Comparison of ENCODE assay signal across 18 mouse cellular contexts in the genomic region with DNA sequence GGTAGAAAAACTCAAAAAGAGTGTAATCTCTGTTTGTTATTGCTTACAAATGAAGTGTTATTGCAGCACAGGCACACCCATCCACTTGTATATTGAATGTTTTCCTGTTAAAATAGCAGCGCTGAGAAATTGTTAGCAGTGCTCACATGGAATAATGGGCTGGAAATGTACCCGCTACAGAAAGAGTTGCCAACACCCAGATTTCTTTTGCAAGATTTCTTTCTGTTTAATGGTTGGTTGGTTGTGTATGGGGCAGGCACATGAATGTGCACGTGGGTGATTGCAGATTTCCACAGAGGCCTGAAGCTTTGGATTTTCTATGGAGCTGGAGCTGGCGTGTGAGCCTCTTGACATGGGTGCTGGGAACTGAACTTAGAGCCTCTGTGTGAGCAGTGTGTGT.
DNase-seq lines count a peak whose midpoint lies in the region; ATAC-seq and TF ChIP-seq lines count a peak whose summit lies in the region.
"Had no signal": no experiment of that assay in that cellular context is flagged by ENCODE, and none has a peak within 500 bp of the region (broad histone marks: within the 10 kb centered on the region; RNA-seq: fewer than 3 reads in every experiment).

No protein-coding gene starts in this region.

- DNase-seq in layer of hippocampus, adult 2 months (ENCODE audit: low spot score in 2 of 2): no peak
- DNase-seq in layer of hippocampus, adult 8-10 months (ENCODE audit: low spot score in 2 of 2): no peak
- DNase-seq in lung, postnatal 0 days (ENCODE audit: low spot score): peak; percentile 32
- DNase-seq in lung, postnatal 4 days: no peak
- peak; percentile 3 for DNase-seq in lung, postnatal 14 days
- DNase-seq in adrenal gland, postnatal 25 days: no peak
- no peak for DNase-seq in adrenal gland, adult 18-20 months (ENCODE audit: low spot score in 2 of 2)
- DNase-seq: adrenal gland, adult 8-10 months; cerebellum, adult 11-12 months; cerebellum, adult 9-10 months; cerebellum, postnatal 36 days; gastrocnemius, postnatal 14 days; heart, postnatal 36 days had no signal

- H3K27ac ChIP-seq in layer of hippocampus, adult 2 months: 0 out of 2 replicates have a peak overlapping the region, but pooled peaks have one; percentile 28
- no peak overlapping the region for H3K27ac ChIP-seq in lung, postnatal 0 days (ENCODE audit: low read length)
- H3K27ac ChIP-seq: embryonic facial prominence, embryonic 13.5 days; heart, embryonic 13.5 days; hindbrain, embryonic 15.5 days had no signal

- H3K9ac ChIP-seq in lung, postnatal 0 days (replicated peaks; ENCODE audit: low read depth): no peak overlapping the region
- H3K9ac ChIP-seq: embryonic facial prominence, embryonic 13.5 days; heart, embryonic 13.5 days; hindbrain, embryonic 15.5 days had no signal

- H3K9me3 ChIP-seq in lung, postnatal 0 days (ENCODE audit: low read length): no peaks in the 10 kb centered on the region
- H3K9me3 ChIP-seq: embryonic facial prominence, embryonic 13.5 days; heart, embryonic 13.5 days; hindbrain, embryonic 15.5 days had no signal

- peak; percentile 53; the same call in 1 of the 2 replicates for ATAC-seq in lung, postnatal 0 days
- 0 out of 2 replicates have a peak, but pooled peaks have one; percentile 19 for ATAC-seq in erythroid progenitor cell, adult 5-6 weeks (replicated peaks; ENCODE audit: low FRiP score, poor library complexity, severe bottlenecking)
- ATAC-seq: forebrain, embryonic 14.5 days had no signal

- no peaks in the 10 kb centered on the region for H3K36me3 ChIP-seq in lung, postnatal 0 days (ENCODE audit: insufficient read depth, low read length)
- H3K36me3 ChIP-seq: embryonic facial prominence, embryonic 13.5 days; heart, embryonic 13.5 days; hindbrain, embryonic 15.5 days had no signal

- no peaks in the 10 kb centered on the region for H3K4me1 ChIP-seq in lung, postnatal 0 days (ENCODE audit: insufficient read depth, low read depth, low read length)
- H3K4me1 ChIP-seq: embryonic facial prominence, embryonic 13.5 days; heart, embryonic 13.5 days; hindbrain, embryonic 15.5 days had no signal

- no peak overlapping the region for H3K4me2 ChIP-seq in lung, postnatal 0 days (replicated peaks; ENCODE audit: low read depth, low read length)
- H3K4me2 ChIP-seq: embryonic facial prominence, embryonic 13.5 days; heart, embryonic 13.5 days; hindbrain, embryonic 15.5 days had no signal

- no peak for TF ChIP-seq CTCF in layer of hippocampus, adult 2 months (conservative IDR thresholded peaks at IDR 0.05)
- TF ChIP-seq CTCF in lung, postnatal 0 days (IDR thresholded peaks at IDR 0.05): no peak

- no peaks in the 10 kb centered on the region for H3K27me3 ChIP-seq in lung, postnatal 0 days (replicated peaks; ENCODE audit: insufficient read depth, low read length)
- H3K27me3 ChIP-seq: embryonic facial prominence, embryonic 13.5 days; heart, embryonic 13.5 days; hindbrain, embryonic 15.5 days had no signal

- 68% methylated on average over 4 of the region's 4 CpGs for WGBS in lung, postnatal 0 days

- peak; percentile 49; the same call in 1 of the 2 replicates for TF ChIP-seq EP300 in lung, postnatal 0 days (IDR thresholded peaks at IDR 0.05)

- H3K4me3 ChIP-seq in layer of hippocampus, adult 2 months: no peak overlapping the region
- H3K4me3 ChIP-seq in lung, postnatal 0 days (ENCODE audit: low read depth, low read length): no peak overlapping the region
- H3K4me3 ChIP-seq: embryonic facial prominence, embryonic 13.5 days; heart, embryonic 13.5 days; hindbrain, embryonic 15.5 days had no signal

Comparison
In these comparisons a context has a peak if more than half of its experiments do, and no peak if none do; other contexts are left out.
1. DNase-seq: peak in lung, postnatal 0 days (single experiment) and lung, postnatal 14 days (single experiment); none in layer of hippocampus, adult 2 months (0 of 2), layer of hippocampus, adult 8-10 months (0 of 2), lung, postnatal 4 days (0 of 2), adrenal gland, postnatal 25 days (single experiment) and adrenal gland, adult 18-20 months (0 of 2).